Mouse (Mus musculus) small intestine, adult 2 months (tissue): Measurements from ENCODE around the gene Gm11564.

Experiments
- CTCF ChIP-seq: fragments of 200-500 bp; IDR thresholded peaks from 2 replicates; pipeline ENCODE4 v1.5.1; 2012; ENCODE audit warnings: low read depth, mild to moderate bottlenecking, control low read depth, inconsistent platforms, low read length, moderate library complexity, mixed read lengths; ENCODE audit not compliant: insufficient replicate concordance, insufficient read length; ENCODE audit errors: extremely low read depth
- POLR2A ChIP-seq: fragments of 200-500 bp; IDR thresholded peaks from 2 replicates; pipeline ENCODE4 v1.6.1; 2012; ENCODE audit warnings: low read depth, mild to moderate bottlenecking, control low read depth, inconsistent platforms, low read length, moderate library complexity

GRCm38 (mm10) chr11:99793367-99793766 lies 22.1 kb downstream of the Gm11564 start, which contains the start of gene Gm11596:
- TF ChIP-seq CTCF (no peak), POLR2A (no peak)
